Mouse (Mus musculus) embryonic facial prominence, embryonic 12.5 days (tissue): ENCODE results near the gene Epn1. TPM values are rescaled to one million over a fixed set of nuclear protein-coding genes. Genes with fewer than 3 reads are reported as not detected.

Experiments
- ATAC-seq: fragments of 200-750 bp; cut with Nextera tagmentation; 2 replicates; pipeline ENCODE4 v1.8.0; 2017; ENCODE audit not compliant: insufficient number of reproducible peaks, insufficient read depth, low FRiP score, low TSS enrichment
- H3K27ac ChIP-seq: fragments of 300-500 bp; sonication (generic); 2 replicates; pipeline ENCODE4 v1.5.1; 2016; ENCODE audit warnings: mild to moderate bottlenecking
- H3K27me3 ChIP-seq: fragments of 300-500 bp; sonication (generic); 2 replicates; pipeline ENCODE4 v1.6.1; 2016; ENCODE audit warnings: mild to moderate bottlenecking, moderate library complexity
- H3K36me3 ChIP-seq: fragments of 300-500 bp; sonication (generic); 2 replicates; pipeline ENCODE4 v1.6.1; 2016; ENCODE audit warnings: mild to moderate bottlenecking
- H3K4me1 ChIP-seq: fragments of 300-500 bp; sonication (generic); 2 replicates; pipeline ENCODE4 v1.6.1; 2016
- H3K4me2 ChIP-seq: fragments of 300-500 bp; sonication (generic); replicated peaks from 2 replicates; pipeline ENCODE4 v1.6.1; 2016; ENCODE audit warnings: mild to moderate bottlenecking, moderate library complexity
- H3K4me3 ChIP-seq: fragments of 300-500 bp; sonication (generic); 2 replicates; pipeline ENCODE4 v1.5.1; 2016; ENCODE audit warnings: mild to moderate bottlenecking
- H3K9ac ChIP-seq: fragments of 300-500 bp; sonication (generic); 2 replicates; pipeline ENCODE4 v1.6.1; 2016; ENCODE audit warnings: mild to moderate bottlenecking, moderate library complexity
- H3K9me3 ChIP-seq: fragments of 300-500 bp; sonication (generic); 2 replicates; pipeline ENCODE4 v1.6.1; 2016; ENCODE audit warnings: mild to moderate bottlenecking, moderate library complexity
- WGBS: fragments of 180-500 bp; shearing (Covaris S2); methylation state at CpG from one replicate; pipeline ENCODE4 v1.1.7; 2016; 5-methylcytosine and 5-hydroxymethylcytosine counted together
- polyA plus RNA-seq: library from polyadenylated mRNA; unstranded; fragments of >200 nt; fragmentation: Nextera tagmentation; extraction: Ambion mirVana; gene quantifications from 2 replicates; pipeline ENCODE4 v1.2.1, GENCODE M21; 2016

The Epn1 gene
- 66.0 and 67.2 TPM in 2 replicates for polyA plus RNA-seq

DNA sequence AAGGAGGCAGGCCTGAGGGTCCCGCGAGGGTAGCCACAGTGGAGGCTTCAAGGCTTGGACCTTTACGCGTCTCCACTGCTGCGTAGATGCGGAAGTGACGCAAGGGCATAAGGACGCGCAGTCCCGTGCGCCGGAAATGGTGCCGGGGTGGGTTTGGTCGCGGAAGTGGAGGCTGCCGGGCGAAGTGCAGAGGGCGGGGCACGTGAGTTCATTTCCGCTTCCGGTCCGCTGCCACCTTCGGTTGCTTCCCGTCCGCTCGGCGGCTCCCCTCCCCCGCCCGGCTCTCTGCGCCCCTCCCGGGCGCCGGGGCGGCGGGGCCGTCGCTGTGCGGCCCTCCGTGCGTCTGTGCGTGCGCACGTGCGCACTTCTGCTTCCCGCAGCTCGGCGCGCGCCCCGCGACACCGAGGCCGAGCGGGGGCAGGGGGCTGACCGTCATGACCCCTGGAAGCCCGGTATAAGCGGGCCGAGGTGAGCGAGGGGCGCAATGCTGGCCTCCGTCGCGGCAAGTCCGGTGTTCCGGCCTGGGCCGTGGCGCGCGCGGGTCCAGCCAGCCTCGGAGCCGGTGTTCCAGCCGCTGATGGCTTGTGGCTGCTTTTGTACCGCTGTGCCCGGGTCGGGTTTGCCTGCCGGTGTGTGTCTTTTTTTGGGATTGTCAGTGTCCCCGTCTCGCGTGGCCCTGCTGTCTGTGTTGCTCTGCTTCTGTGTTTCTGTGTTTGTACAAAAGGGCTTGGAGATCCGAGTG lies at the start of gene Epn1:
Gene Epn1 (plus strand): TSS at position 226 of the 742 bp plus-strand sequence.
- under 1% methylated on average over 67 of the region's 81 CpGs for WGBS
- H3K9me3 ChIP-seq, result no peaks in the 10 kb centered on the region
- ATAC-seq, result peak; percentile 96

DNA sequence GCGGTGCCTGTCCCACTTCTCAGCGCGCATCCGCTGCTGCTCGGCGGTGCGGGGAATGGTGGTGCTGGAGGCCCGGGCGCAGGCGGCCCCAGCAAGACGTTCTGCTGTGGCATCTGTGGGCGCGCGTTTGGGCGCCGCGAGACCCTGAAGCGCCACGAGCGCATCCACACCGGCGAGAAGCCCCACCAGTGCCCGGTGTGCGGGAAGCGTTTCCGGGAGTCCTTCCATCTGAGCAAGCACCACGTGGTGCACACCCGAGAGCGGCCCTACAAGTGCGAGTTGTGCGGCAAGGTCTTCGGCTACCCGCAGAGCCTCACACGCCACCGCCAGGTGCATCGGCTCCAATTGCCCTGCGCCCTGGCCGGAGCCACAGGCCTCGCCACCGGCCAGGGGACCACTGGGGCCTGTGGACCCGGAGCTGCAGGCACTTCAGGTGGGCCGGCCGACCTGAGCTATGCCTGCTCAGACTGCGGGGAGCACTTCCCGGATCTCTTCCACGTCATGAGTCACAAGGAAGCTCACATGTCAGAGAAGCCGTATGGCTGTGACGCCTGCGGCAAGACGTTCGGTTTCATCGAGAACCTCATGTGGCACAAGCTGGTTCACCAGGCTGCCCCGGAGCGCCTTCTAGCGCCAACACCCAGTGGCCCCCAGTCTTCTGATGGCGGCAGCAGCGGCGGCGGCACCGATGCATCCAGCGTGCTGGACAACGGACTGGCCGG lies 49.3 kb upstream of the Epn1 start:
- Histone ChIP-seq H3K4me3 (peak overlapping the region; percentile 5; the same call in 1 of the 2 replicates), H3K4me2 (no peak overlapping the region), H3K27me3 (no peaks in the 10 kb centered on the region), H3K36me3 (peaks cover 96% of the 10 kb centered on the region), H3K4me1 (no peaks in the 10 kb centered on the region), H3K9ac (no peak overlapping the region), H3K9me3 (peaks cover 54% of the 10 kb centered on the region), H3K27ac (no peak overlapping the region)
- ATAC-seq, result no peak
- WGBS, result 86% methylated on average over 63 of the region's 63 CpGs

More for the DNA sequence above, at the start of gene Epn1:
- Histone ChIP-seq H3K27ac (peak within 1 kb of the TSS; percentile 94), H3K27me3 (no peaks in the 10 kb centered on the region), H3K9ac (peak within 1 kb of the TSS; percentile 99), H3K4me3 (peak within 1 kb of the TSS; percentile 98), H3K4me1 (peaks cover 7% of the 10 kb centered on the region), H3K4me2 (peak within 1 kb of the TSS; percentile 82), H3K36me3 (peaks cover 50% of the 10 kb centered on the region)

DNA sequence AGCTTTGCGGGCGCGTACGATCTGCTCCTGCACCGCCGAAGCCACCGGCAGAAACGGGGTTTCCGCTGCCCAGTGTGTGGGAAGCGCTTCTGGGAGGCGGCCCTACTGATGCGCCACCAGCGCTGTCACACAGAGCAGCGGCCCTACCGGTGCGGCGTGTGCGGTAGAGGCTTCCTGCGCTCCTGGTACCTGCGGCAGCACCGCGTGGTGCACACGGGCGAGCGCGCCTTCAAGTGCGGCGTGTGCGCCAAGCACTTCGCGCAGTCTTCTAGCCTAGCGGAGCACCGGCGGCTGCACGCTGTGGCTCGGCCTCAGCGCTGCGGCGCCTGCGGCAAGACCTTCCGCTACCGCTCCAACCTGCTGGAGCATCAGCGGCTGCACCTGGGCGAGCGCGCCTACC lies 48.5 kb upstream of the Epn1 start:
- Histone ChIP-seq H3K4me3 (0 out of 2 replicates have a peak overlapping the region, but pooled peaks have one; percentile 6), H3K4me1 (no peaks in the 10 kb centered on the region), H3K9me3 (peaks cover 59% of the 10 kb centered on the region)

DNA sequence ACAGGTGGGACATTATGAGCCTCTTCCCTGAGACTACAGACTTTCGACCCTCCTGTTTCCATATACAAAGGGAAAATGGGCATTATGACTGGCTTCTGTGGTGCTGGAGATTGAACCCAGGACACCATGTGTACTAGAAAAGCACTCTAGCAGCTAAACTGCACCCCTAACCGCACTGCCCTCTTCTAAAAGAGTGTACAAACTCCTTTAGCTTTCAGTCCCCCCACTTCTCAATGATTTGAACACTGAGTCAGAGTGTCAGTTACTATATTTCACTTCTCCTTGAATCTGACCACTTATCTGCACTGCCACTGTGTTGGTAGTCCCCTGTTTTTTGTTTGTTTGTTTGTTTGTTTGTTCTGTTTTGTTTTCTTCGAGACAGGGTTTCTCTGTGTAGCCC lies 46.2 kb upstream of the Epn1 start, which contains the start of gene 4632433K11Rik:
Gene 4632433K11Rik (plus strand): TSS at position 301 of the 400 bp plus-strand sequence.
- Histone ChIP-seq H3K4me1 (no peaks in the 10 kb centered on the region), H3K27ac (no peak within 1 kb of the TSS), H3K4me3 (no peak within 1 kb of the TSS), H3K4me2 (no peak within 1 kb of the TSS), H3K36me3 (peaks cover 79% of the 10 kb centered on the region), H3K27me3 (no peaks in the 10 kb centered on the region), H3K9me3 (peaks cover 56% of the 10 kb centered on the region), H3K9ac (no peak within 1 kb of the TSS)
- ATAC-seq, result no peak
- 91% methylated on average over 3 of the region's 3 CpGs for WGBS

More for the DNA sequence above, 48.5 kb upstream of the Epn1 start:
- Histone ChIP-seq H3K27ac (no peak overlapping the region), H3K36me3 (peaks cover 95% of the 10 kb centered on the region), H3K9ac (no peak overlapping the region), H3K27me3 (no peaks in the 10 kb centered on the region), H3K4me2 (no peak overlapping the region)
- WGBS, result 79% methylated on average over 46 of the region's 46 CpGs
- no peak for ATAC-seq

DNA sequence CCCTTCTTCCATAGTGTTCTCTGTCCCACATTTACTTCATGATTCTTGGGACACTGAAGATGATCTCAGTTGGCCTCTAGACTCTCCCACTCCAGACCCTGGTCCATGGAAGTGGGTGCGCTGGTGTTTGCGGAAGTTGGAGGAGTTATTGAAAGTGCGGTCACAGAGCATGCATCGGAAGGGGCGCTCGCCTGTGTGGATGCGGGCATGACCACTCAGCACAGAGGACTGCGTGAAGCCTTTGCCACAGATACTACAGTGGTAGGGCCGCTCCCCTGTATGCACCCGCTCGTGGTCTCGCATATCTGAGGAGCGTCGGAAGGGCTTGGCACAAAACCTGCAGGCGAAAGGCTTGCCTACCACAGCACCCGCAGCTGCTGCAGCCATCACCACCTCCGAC lies 44.4 kb upstream of the Epn1 start:
- Histone ChIP-seq H3K27ac (no peak overlapping the region), H3K27me3 (no peaks in the 10 kb centered on the region), H3K4me3 (no peak overlapping the region), H3K9ac (no peak overlapping the region), H3K9me3 (peaks cover 38% of the 10 kb centered on the region), H3K4me1 (peaks cover 6% of the 10 kb centered on the region; the same call in 1 of the 2 replicates), H3K36me3 (peaks cover 61% of the 10 kb centered on the region), H3K4me2 (no peak overlapping the region)
- no peak for ATAC-seq
- 94% methylated on average over 17 of the region's 17 CpGs for WGBS

DNA sequence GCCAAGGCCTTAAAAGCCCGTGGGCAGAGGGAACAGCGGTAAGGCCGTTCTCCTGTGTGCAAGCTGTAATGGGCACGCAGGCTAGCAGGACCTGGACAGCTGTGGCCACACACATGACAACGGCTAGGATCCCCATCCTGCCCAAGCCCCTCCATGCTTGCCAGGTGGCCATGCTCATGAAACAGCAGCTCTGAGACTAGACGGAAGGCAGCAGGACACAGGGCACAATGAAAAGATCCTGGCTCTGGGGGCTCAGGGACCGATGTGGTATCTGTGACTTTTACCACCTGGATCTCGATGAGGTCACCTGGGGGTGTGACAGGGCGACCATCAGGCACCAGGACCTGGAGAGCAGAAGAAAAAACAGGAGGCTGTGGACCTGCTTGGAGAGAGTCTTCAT lies 43.9 kb upstream of the Epn1 start:
- no peak for ATAC-seq
- H3K4me1 ChIP-seq, result peaks cover 6% of the 10 kb centered on the region; the same call in 1 of the 2 replicates
- H3K27ac ChIP-seq, result no peak overlapping the region
- no peak overlapping the region for H3K4me3 ChIP-seq
- H3K4me2 ChIP-seq, result no peak overlapping the region
- H3K36me3 ChIP-seq, result peaks cover 56% of the 10 kb centered on the region
- no peak overlapping the region for H3K9ac ChIP-seq
- 92% methylated on average over 9 of the region's 9 CpGs for WGBS
- H3K9me3 ChIP-seq, result peaks cover 33% of the 10 kb centered on the region
- H3K27me3 ChIP-seq, result no peaks in the 10 kb centered on the region

DNA sequence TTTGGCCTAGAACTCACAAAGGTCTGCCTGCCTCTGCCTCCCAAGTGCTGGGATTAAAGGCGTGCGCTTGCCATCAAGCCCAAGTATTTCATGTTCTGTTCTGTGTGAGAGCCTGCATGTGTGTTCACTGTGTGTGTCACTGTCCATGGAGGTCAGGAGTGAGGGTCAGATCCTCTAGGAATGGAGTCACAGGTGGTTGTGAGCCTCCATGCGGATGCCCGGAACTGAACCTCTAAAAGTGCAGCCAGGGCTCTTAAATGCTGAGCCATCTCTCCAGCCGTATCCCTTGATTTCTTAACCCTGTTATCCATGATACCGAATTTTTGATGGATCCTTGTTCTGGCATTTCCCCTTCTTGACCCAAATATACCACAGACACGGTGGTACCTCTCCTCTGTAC lies 43.0 kb upstream of the Epn1 start:
- H3K4me1 ChIP-seq, result peaks cover 6% of the 10 kb centered on the region; the same call in 1 of the 2 replicates
- H3K9ac ChIP-seq, result no peak overlapping the region
- no peak overlapping the region for H3K4me2 ChIP-seq
- WGBS, result 94% methylated on average over 7 of the region's 7 CpGs
- no peak for ATAC-seq
- peaks cover 47% of the 10 kb centered on the region for H3K36me3 ChIP-seq
- peaks cover 24% of the 10 kb centered on the region for H3K9me3 ChIP-seq
- H3K27ac ChIP-seq, result no peak overlapping the region
- no peaks in the 10 kb centered on the region for H3K27me3 ChIP-seq
- H3K4me3 ChIP-seq, result no peak overlapping the region

DNA sequence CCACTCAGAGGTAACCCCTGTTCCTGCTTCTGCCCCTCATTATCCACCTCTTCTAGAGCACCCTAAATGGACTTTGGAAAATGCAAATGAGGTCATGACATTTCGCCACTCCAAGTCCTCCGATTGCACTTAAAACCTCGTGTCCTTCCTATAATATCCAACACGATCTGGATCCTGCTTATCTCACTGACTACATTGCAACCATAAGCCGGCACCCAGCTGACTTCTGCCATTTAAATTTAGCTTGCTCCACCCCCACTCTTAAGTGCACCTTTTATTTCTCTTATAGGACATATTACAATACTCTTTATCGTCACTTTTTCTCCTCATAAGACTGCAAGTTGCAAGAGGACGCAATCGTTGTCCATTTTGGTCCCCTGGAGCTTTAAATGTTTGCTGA lies 42.6 kb upstream of the Epn1 start:
- no peak overlapping the region for H3K9ac ChIP-seq
- H3K27ac ChIP-seq, result peak overlapping the region; percentile 95; the same call in 1 of the 2 replicates
- H3K36me3 ChIP-seq, result peaks cover 43% of the 10 kb centered on the region
- peak overlapping the region; percentile 51 for H3K4me2 ChIP-seq
- 90% methylated on average over 8 of the region's 8 CpGs for WGBS
- H3K9me3 ChIP-seq, result peaks cover 20% of the 10 kb centered on the region
- no peak for ATAC-seq
- H3K4me3 ChIP-seq, result peak overlapping the region; percentile 61
- H3K4me1 ChIP-seq, result peaks cover 6% of the 10 kb centered on the region; the same call in 1 of the 2 replicates
- no peaks in the 10 kb centered on the region for H3K27me3 ChIP-seq

DNA sequence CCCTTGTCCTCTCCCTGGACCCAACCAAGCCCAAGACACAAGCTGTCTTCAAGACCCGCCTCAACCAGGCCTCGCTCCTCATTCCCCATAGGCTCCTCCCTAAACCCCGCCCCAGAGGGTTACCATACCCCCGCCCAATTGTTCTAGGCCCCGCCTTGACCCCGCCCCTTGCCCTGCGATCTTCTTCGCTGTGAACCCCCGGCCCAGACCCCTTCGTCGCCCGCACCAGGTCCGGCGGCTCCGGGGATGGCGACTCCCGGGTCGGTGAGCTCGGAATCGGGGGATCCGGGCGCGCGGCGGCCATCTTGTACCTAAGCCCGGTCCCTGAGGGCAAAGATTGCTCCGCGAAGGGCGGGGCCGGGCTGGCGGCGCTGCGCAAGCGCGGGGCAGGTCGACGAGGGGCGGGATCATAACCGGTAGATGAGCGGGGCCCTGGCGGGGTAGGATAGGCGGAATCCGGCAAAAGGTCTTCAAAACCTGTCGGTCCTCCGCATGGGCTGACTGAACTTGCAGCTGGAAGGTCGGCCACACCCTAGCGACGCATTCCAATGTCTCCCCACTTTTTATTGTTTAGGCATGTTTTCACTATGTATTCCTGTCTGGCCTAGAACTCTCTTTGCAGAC lies 41.8 kb upstream of the Epn1 start, which contains the start of gene Zfp784:
Gene Zfp784 (minus strand): TSS at position 338 of the 624 bp plus-strand sequence.
- Histone ChIP-seq H3K9ac (peak within 1 kb of the TSS; percentile 52), H3K4me1 (peaks cover 6% of the 10 kb centered on the region; the same call in 1 of the 2 replicates), H3K27me3 (no peaks in the 10 kb centered on the region), H3K9me3 (peaks cover 16% of the 10 kb centered on the region; the same call in 1 of the 2 replicates), H3K4me3 (peak within 1 kb of the TSS; percentile 61), H3K4me2 (peak within 1 kb of the TSS; percentile 51), H3K27ac (peak within 1 kb of the TSS; percentile 95), H3K36me3 (peaks cover 35% of the 10 kb centered on the region)
- WGBS, result under 1% methylated on average over 48 of the region's 48 CpGs
- peak; percentile 93 for ATAC-seq

DNA sequence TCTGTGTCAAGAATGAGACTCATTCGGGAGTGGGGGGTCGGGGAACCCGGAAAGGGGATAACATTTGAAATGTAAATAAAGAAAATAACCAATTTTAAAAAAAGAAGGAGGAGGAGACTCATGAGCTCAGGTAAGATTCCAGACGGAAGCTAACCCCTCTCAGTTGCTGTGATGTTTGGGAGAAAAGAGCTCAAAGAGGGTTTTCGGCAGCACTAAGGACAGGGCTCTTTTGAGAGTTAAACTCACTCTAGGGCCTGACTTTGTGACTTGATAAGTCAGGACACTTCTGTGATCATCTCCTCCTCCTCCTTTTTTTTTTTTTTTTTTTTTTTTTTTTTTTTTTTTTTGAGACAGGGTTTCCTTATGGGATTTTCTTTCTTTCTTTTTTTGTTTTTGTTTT lies 41.1 kb upstream of the Epn1 start:
- Histone ChIP-seq H3K4me2 (peak overlapping the region; percentile 51), H3K27me3 (no peaks in the 10 kb centered on the region), H3K4me3 (peak overlapping the region; percentile 61), H3K9me3 (peaks cover 12% of the 10 kb centered on the region; the same call in 1 of the 2 replicates), H3K9ac (peak overlapping the region; percentile 52; the same call in 1 of the 2 replicates), H3K36me3 (peaks cover 28% of the 10 kb centered on the region), H3K4me1 (peaks cover 6% of the 10 kb centered on the region; the same call in 1 of the 2 replicates), H3K27ac (peak overlapping the region; percentile 95)
- WGBS, result 43% methylated on average over 5 of the region's 5 CpGs
- ATAC-seq, result no peak

DNA sequence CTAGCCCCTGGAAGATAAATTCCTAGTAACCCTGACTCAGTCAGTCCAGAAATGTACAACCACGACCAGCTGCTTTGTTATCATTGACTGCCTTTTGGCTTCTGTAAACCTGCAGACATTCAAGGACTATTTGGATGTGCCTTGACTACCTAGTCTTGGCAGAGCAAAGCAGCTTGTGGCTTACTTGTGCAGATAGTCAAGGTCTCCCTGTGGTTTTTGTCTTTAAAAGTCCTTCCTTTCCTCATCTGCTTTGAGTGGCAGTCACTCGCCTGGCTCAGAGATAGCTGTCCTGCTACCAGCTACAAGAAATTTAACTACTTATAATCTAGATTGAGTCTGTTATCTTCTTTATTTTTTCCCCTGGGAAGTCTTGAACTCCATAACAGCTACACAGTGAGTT lies 35.1 kb upstream of the Epn1 start:
- no peak for ATAC-seq
- no peak overlapping the region for H3K9ac ChIP-seq
- H3K36me3 ChIP-seq, result no peaks in the 10 kb centered on the region
- no peak overlapping the region for H3K27ac ChIP-seq
- no peaks in the 10 kb centered on the region for H3K4me1 ChIP-seq
- H3K27me3 ChIP-seq, result no peaks in the 10 kb centered on the region
- H3K4me2 ChIP-seq, result no peak overlapping the region
- H3K4me3 ChIP-seq, result no peak overlapping the region
- no peaks in the 10 kb centered on the region for H3K9me3 ChIP-seq
- WGBS, result 77% methylated on average over 2 of the region's 2 CpGs
